Mouse (Mus musculus): ENCODE measurements around the gene Srd5a1.
A peak's percentile ranks its signal among the peaks of the same experiment; 100 is the strongest.
"Not testable (repeated sequence)": the region's sequence is repeated elsewhere in the genome, so short reads cannot be mapped to it uniquely, and the experiment has no call there.

Srd5a1 gene

DNA sequence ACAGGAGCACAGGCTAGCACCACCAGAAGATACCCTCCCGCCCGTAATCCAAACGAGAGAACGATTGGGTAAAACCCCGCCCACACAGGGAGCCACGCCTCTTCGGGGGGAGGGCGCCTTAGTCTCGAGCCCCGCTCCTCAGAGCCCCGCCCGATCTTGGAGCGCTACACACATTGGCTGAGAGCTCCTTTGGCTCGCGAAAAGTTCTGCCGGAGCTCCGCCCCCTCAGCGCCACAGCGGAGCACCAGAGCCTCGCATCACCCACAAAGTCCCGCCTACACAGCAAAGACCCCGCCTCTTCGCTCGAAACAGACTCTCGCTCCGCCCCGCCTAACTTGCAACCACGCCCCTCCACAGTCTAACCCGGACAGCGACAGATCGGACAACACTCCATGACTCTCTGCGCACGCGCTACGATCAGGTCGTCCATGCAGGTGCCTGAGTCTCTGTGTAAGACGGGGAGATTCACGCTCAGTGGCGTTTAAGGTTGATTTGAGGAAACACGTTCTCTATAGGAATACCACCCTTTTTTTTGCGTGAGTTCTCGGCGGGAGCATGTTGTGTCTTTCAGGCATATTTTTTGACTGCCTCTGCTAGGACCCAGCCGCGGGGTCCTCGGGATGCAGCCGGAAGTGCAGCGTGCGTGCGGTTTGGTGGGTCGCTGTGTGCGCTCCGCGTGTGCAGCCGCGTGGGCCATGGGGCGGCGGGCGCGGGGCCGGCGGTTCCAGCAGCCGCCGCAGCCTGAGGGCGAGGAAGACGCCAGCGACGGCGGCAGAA is at the start of gene Srd5a1:
Gene Srd5a1, minus strand, starts transcription at position 45 of the 777 bp plus-strand sequence.
- peak; percentile 99 to 100 for DNase-seq (ENCODE audit: low spot score in 2 of 2)

DNA sequence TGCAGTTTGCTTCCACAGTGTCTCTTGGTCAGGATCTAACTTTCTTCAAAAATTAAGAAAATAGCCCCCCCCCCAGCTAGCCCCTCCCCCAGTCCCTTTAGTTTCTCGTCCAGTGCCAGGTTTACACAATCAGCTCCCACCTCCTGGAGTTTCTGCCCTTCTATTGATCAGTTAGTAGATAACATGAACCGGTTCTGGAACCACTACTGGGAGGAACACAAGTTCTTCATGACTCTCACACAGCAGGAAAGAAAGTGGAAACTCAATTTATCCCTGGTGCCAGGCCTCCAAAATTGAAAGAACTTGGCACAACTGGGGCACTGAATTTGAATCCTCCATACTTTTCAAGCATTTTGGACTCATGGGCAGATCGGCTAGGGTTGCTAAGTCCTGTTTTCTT is 43.3 kb upstream of the Srd5a1 start:
- no peak for DNase-seq (ENCODE audit: low spot score in 2 of 2)

DNA sequence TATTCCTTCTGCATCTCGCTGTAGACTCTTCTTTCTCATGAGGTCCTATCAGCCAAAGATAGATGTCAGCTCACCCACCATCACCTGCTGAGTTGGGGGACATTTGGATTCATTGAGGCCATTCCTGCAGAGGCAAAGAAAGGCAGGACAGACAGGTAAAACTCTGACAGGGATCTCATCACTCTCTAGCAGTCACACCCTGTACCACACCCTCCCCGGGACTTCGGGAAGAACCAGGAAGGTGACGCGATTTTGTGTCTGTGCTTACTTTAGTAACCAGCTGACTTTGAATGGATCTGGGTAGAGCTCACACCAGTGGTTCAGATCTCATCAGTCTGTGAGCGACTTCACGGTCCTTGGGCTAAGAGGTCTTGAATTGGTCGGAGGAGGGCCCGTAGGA is 35.2 kb upstream of the Srd5a1 start:
- no peak for DNase-seq (ENCODE audit: low spot score in 2 of 2)

DNA sequence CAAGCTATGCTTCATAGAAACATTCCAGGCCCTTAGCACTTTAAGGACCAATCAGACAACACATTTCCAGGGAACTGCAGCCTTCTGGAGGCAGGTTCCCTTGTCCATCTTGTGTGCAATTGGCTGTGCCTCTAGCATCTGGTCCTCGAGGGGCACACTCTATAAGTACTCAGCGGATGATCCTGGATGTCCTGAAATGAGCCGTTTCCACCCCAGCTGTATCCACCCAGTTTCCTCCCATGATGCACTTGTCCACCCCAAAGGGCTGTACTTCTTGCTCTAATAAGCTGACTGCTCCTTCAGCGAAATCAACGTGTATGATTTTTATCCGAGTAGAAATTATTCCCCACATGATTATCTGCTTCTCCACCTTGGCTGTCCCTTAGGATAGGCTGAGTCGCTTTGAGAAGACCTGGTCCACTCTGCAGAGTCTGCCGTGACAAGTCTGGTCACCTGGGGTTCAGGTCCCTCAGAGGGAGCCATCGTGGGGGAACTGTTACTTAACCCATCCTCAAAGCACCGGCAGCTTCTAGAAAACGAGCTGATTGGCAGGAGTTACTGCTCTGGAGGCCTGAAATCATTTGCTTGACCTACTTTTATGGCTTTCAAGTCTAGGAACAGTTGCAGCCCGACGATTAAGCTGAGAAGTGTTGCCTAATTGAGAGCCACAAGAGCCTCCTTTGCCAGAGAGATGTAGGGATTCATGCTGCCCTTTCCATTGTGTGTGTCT is 34.6 kb upstream of the Srd5a1 start:
- no peak for DNase-seq (ENCODE audit: low spot score in 2 of 2)

DNA sequence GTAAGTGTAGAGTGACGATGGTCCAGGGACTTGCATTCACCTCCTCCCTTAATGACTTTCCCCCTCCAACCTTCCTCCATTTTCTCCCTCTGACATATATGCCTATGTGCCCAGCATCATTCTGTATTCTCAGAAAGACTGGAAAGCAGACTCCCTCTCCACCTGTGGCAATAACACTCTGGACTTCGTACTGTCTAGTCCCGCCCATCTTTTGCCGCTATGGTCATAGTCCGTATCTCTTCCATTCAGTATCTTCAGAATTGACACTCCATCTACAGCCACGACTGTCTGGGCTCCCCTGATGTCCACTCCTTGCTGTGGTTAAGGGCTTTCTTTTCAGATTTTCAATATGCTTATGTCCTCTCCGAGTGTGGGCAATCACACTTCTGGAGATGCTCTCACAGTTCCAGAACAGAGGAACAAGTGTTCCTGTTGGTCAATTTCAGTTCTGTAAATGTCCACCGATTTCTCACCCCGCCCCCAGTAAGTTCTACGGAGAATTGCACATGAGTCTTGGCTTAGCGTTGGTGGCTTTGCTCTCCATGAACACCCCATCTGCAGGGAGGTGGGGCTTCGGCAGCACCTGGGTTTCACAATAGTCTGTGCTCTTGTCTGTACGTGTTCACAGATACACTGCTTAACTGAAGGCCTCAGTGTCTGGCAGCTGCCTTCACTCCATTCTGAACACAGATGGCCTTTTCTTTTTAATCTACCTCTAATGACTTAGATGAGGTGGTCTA is 33.4 kb upstream of the Srd5a1 start:
- no peak for DNase-seq (ENCODE audit: low spot score in 2 of 2)

DNA sequence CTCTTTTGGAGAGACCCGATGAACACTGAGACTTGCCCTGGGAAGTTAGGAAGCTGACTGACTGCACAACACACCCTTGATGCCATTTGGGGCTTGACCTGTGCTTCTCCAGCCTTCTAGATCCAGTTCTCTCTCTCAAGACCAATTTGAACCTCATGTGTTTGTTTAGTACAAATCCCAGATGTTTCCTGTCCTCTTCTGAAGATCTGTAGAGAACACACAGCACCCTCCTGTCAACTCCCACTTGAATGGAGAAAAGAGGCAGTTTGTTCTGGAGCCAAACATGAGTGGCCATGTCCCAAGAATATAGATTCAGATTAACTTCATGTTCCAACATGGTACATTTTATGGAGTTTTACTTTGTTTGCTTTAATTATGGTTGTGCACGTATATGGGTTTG is 32.7 kb upstream of the Srd5a1 start:
- no peak for DNase-seq (ENCODE audit: low spot score in 2 of 2)

DNA sequence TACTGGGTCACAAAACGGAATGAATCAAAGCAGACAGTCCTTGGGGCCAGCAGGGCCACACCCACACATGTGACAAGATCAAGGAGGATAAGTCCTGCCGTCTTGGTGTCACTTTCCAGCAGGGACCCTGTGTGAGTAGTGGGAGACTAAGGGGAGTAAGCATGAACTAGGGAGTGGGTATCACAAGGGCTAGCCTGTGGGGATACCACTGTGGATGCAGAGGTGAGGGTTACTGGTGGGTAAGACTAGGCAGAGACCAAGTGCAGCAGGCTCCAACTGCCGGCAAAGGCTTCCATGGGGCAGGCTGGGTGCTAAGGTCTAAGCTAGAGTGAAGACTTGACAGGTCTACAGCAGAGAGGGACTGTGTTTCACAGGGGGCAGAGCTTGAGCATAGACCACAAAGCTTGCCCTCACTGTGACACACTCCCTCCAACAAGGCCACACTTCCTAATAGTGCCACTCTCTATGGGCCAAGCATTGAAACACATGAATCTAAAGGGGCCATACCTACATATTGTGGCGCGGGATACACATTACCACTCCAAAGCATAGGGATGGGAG is 31.5 kb upstream of the Srd5a1 start:
- DNase-seq (ENCODE audit: low spot score in 2 of 2) = no peak

DNA sequence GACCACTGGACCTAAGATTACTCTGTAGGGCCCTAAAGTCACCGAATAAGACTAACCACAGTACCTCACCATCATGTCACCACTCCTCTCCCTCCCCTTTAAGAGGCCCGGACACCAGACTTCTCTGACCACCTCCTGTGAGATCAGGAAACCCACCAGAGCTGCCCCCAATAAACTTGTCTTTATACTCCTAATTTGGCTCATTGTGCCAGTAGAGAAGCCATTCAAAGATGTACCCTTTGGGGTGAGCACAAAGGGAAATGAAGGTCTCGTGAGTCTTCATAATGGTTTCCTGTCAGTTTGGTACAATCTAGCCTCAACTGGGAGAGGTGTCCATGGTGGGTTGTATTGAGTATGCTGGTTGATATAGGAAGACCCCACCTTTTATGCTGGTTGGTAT is 29.8 kb upstream of the Srd5a1 start:
- DNase-seq (ENCODE audit: low spot score in 2 of 2) = no peak

DNA sequence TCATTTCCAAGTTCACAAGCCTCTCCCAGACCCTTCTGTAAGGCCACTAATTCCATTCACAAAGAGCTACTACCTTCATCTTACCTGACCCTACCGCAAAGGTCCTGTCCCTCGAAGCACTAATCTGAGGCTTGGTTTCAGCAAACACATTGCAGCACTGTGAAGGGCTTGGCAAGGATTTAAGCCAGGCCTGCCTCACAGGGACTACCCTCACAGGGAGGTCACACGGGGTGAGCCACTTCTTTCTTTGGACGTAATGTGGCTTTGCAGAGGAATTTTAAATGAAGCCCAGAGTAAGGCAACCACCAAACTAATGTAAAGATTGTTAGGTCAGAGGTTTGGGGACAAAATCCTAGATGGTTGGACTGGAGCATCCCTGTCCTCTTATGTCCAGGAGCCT is 29.3 kb upstream of the Srd5a1 start:
- no peak for DNase-seq (ENCODE audit: low spot score in 2 of 2)

DNA sequence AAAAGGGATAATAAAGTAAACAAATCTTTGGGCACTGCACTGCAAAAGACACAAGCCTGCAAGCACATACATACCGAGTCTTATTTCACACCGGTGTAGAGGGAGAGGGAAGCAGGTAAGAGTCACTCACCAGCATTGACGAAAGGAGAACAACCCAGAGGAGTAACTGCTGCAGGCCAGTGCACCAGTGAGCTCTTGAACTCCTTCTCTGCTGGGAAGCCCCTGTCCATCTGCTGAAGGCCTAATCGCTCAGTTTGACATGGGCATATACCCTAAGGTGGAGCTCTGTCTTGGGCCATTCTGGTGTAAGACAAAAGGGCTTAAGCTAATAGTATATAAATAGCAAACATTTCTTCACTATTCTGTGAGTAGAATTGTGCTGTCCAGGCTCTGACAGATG is 28.9 kb upstream of the Srd5a1 start:
- no peak for DNase-seq (ENCODE audit: low spot score in 2 of 2)

DNA sequence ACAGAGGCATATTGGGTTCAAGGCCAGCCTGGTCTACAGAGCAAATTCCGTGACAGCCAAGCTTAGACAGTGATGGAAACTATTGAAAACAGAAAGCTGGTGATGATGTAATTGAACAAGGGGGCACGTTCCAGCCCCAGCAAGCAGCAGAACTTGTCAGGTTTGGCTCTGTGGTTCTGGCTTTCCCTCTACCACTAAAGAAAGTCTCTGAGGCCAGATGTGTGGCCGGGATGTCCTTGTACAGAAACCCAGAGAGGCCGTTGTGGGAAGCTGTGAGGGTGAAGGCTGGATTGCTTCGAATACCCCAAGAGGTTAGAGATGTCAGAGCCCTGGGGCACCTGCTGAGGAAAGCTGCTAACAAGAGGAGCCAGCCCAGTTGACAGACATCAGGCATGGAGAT is 28.0 kb upstream of the Srd5a1 start:
- no peak for DNase-seq (ENCODE audit: low spot score in 2 of 2)

DNA sequence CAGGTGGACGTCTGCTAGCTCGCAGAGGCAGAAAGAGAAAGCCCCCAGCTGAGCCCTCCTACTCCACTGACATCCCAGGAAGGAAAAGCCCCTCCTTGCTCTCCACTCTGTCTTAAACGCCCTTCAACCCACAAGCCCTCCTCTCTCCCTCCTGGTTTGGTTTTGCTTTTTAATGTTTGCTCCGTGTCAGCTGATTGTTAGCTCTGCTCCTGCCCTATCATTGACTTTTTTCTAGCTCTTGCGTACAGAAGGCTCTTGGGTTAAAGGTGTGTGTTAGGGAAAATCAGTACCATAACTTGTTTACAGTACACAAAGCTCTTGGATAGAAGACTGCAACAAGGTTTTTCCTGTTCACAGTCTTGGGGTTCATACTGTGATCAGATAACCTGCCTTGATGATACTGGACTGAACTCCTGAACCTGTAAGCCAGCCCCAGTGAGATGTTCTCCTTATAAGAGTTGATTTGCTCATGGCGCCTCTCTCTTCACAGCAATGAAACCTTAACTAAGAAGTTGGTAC is 26.9 kb upstream of the Srd5a1 start:
- no peak for DNase-seq (ENCODE audit: low spot score in 2 of 2)

DNA sequence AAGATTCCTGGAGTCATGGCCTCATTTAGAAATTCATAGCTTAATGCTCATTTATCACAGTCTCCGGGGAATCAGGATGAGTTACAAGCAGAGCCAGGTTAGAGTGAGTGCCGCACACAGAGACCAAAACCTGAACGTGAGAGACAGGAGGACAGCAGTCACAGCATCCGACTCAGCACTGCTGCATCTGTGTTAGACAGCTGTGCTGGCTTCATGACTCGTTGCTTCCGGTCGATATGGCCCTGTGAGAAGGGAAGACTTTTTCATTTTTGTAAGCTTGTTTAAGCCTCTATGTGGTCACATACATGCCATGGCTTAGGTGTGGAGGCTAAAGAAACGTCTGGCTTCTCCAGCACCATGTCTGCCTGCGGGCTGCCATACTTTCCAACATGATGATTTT is 26.4 kb upstream of the Srd5a1 start:
- DNase-seq (ENCODE audit: low spot score in 2 of 2) = no peak

DNA sequence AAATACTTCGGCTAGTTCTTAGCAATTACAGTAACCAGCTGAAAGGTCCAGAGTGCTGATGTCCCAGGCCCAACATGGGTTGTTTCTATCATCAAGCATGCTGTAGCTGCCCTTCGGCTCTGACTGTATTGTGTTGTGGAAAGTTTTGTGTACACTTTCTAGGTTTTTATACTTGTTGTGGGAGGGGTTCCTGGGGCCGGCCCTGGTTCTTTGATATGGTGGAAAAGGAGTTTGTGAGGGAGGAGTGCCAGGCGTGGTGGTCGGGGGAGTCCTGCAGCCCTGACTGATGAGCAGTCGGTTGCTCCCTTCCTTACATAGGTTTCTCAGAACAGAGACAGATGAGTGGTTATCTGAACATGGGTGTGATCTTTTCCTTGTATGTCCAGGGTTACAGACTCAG is 25.6 kb upstream of the Srd5a1 start:
- DNase-seq (ENCODE audit: low spot score in 2 of 2) = no peak

DNA sequence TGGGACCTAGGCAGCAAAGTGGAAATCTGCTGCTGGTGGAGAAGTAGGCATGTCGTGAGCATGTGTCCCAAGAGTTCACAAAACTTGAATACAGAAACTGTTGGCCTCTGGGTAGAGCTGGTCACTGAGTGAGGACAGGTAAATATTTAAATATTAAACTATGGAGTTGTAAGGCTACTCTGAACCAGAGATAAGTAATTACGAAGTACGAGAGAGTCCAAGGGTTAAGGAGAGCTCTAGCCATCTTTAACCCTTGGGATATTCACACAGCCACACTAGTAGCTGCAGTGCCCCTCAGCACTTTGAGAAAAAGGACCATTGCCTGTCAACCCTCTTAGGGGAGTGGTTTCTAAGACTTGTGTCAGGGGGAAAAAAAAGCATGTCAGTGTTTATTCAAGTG is 25.1 kb upstream of the Srd5a1 start:
- no peak for DNase-seq (ENCODE audit: low spot score in 2 of 2)

DNA sequence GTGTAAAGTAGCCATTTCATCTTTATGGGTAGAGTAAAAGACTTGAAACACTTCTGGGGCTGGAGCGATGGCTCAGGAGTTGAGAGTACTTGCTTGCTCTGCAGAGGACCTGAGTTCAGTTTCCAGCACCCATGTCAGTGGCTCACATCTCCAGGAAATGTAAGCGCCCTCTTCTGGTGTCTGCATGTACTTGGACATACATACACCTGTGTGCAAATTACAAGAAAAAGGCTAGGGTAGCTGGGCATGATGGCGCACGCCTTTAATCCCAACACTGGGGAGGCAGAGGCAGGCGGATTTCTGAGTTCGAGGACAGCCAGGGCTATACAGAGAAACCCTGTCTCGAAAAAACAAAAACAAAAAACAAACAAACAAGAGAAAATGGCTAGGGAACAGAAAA is 24.6 kb upstream of the Srd5a1 start:
- DNase-seq (ENCODE audit: low spot score in 2 of 2) = not testable (repeated sequence)

DNA sequence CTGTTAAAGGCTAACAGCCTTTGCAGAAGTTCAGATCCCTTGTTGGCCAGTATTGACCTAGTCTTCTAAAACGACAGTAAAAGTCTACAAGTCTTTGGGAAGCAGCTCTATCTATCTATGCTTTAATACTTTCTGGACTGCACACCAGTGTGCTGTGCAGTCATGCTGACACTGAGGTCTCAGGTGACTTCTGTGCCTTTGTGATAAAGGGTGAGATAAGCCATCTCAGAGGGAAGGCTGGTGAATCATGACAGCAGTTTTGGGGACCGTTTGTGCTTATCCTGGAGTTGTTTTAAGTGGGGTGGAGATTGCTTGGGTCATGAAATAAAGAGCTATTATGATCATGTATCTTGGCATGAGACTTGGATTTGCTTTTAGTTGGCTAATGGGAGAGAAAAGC is 22.7 kb upstream of the Srd5a1 start:
- DNase-seq (ENCODE audit: low spot score in 2 of 2) = no peak

DNA sequence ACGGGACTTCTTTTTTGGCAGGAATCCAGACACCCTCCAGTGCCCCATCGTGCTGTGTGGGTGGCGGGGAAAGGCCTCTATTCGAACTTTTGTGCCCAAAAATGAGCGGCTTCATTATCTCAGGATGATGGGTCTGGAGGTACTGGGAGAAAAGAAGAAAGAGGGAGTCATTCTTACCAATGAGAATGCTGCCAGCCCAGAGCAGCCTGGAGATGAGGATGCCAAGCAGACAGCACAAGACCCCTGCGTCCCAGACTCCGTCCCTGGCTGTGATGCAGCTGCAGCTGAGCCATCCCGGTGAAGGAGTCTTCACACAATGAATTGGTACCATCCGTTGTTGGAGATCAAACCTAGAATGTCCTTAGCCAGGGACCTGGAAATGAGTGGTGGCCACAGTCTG is 22.3 kb upstream of the Srd5a1 start:
- DNase-seq (ENCODE audit: low spot score in 2 of 2) = no peak

DNA sequence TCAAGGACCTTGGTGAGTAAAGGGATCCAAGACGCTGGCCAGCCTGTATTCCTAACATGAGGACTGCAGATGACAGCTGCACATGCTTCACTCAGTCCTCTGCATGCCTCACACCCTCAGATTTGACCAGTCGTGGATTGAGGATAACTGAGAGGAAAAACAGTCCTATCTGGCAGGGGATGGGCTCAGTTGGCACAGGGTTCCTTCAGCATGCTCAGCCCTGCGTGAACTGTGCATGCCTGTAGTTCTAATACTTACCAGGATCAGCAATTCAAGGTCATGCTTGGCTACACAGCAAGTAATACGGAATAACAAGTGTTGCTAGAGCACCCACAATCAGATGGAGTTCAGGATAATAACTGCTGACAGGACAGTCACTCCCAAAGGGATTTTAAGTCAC is 20.4 kb upstream of the Srd5a1 start:
- no peak for DNase-seq (ENCODE audit: low spot score in 2 of 2)

DNA sequence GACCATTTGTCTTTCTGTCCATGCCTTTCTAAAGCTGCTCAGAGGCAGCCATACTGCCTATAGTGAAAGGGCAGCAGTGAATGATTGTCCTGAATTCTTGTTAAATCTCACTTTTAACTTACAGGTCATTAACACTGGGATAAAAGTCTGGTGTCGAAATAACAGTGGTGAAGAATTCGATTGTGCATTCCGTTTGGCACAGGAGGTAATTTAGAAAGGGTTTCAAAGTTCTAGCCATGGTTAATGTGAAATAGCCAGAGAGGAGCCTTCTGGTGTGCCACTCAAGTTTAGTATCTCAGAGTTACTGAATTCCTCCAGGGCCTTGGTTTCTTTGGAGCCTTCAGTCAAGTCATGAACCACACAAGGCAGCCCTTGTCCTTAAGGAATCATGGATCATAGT is 19.9 kb upstream of the Srd5a1 start:
- DNase-seq (ENCODE audit: low spot score in 2 of 2) = no peak

DNA sequence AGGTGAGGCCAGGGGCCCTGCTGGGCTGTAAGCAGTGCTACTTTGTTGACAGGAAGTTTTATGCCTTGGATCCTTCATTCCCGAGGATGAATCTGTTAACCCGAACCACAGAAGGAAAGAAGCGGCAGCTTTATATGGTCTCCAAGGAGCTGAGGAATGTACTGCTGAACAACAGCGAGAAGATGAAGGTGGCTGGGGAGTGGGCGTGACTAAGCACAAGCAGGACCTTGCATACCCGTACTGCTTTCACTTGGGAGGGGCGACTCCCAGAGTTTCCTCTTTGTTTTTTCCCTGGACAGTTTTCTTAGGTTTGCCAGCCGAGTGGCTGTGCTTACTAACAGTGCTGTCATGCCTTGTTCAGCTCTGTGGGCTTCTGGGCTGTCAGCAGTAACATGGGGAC is 19.3 kb upstream of the Srd5a1 start:
- no peak for DNase-seq (ENCODE audit: low spot score in 2 of 2)

DNA sequence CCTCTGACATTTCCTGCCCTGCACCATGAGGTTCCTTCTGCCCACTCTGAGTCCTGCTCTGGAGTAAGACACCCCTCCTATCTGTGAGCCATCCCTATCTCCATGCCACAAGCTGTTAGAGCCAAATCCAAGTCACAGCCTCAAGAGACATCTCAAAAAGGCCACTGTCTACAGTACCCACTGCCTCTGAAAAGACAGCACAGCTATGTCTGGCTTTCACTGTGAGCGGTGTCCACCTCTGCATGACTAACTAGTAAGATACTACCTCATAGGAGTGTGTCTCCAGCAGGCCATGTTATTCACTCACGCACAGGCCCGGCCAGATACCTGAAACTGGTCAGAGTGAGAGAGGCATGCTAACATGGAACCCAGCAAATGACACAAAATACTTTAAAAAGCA is 16.7 kb upstream of the Srd5a1 start:
- DNase-seq (ENCODE audit: low spot score in 2 of 2) = no peak
